Mouse (Mus musculus) cerebellum, adult 11 months (tissue): Measurements from ENCODE around the gene Tnni3k.

ENCODE experiments used
- DNase-seq: peaks from one replicate; pipeline ENCODE4 v3.0.0; 2022

The Tnni3k gene

GRCm38 (mm10) chr3:154945688-154946161 is 109.5 kb downstream of the Tnni3k start:
- DNase-seq = no peak

- DNase-seq = no peak
Observed at GRCm38 (mm10) chr3:154927757-154928156, 127.5 kb downstream of the Tnni3k start.

GRCm38 (mm10) chr3:154924936-154925335 is 130.3 kb downstream of the Tnni3k start:
- DNase-seq = no peak

GRCm38 (mm10) chr3:154915566-154915965 is 139.6 kb downstream of the Tnni3k start:
- DNase-seq = no peak

GRCm38 (mm10) chr3:154913641-154914040 is 141.6 kb downstream of the Tnni3k start:
- no peak for DNase-seq

- DNase-seq = no peak
Observed at GRCm38 (mm10) chr3:154896737-154897136, 158.5 kb downstream of the Tnni3k start.

- DNase-seq = no peak
Observed at GRCm38 (mm10) chr3:154893225-154893624, 162.0 kb downstream of the Tnni3k start.

GRCm38 (mm10) chr3:154885452-154885851 is 169.8 kb downstream of the Tnni3k start:
- no peak for DNase-seq

- no peak for DNase-seq
Observed at GRCm38 (mm10) chr3:154885048-154885447, 170.2 kb downstream of the Tnni3k start.

- no peak for DNase-seq
Observed at GRCm38 (mm10) chr3:154881428-154881986, 173.7 kb downstream of the Tnni3k start.

GRCm38 (mm10) chr3:154880536-154880939 is 174.7 kb downstream of the Tnni3k start:
- DNase-seq = no peak

GRCm38 (mm10) chr3:154880108-154880507 is 175.1 kb downstream of the Tnni3k start:
- DNase-seq = no peak

- no peak for DNase-seq
Observed at GRCm38 (mm10) chr3:154879515-154879914, 175.7 kb downstream of the Tnni3k start.

- no peak for DNase-seq
Observed at GRCm38 (mm10) chr3:154879080-154879479, 176.1 kb downstream of the Tnni3k start.

GRCm38 (mm10) chr3:154868807-154869206 is 186.4 kb downstream of the Tnni3k start:
- no peak for DNase-seq

GRCm38 (mm10) chr3:154861921-154862320 is 193.3 kb downstream of the Tnni3k start:
- no peak for DNase-seq

GRCm38 (mm10) chr3:154859721-154860120 is 195.5 kb downstream of the Tnni3k start:
- DNase-seq = no peak

GRCm38 (mm10) chr3:154853257-154853656 is 201.9 kb downstream of the Tnni3k start:
- no peak for DNase-seq

GRCm38 (mm10) chr3:154852281-154852680 is 202.9 kb downstream of the Tnni3k start:
- DNase-seq = no peak

- no peak for DNase-seq
Observed at GRCm38 (mm10) chr3:154842247-154842646, 213.0 kb downstream of the Tnni3k start.

- no peak for DNase-seq
Observed at GRCm38 (mm10) chr3:154841076-154841475, 214.1 kb downstream of the Tnni3k start.

- no peak for DNase-seq
Observed at GRCm38 (mm10) chr3:154837861-154838260, 217.3 kb downstream of the Tnni3k start.

- no peak for DNase-seq
Observed at GRCm38 (mm10) chr3:154836137-154836536, 219.1 kb downstream of the Tnni3k start.

GRCm38 (mm10) chr3:154834373-154834772 is 220.8 kb downstream of the Tnni3k start:
- DNase-seq = no peak

GRCm38 (mm10) chr3:154825739-154826138 is 229.5 kb downstream of the Tnni3k start:
- no peak for DNase-seq
